Mouse (Mus musculus): ENCODE measurements around the gene Gm20605. TPM values are rescaled to one million over a fixed set of nuclear protein-coding genes. Genes with fewer than 3 reads are reported as not detected.

Gene Gm20605
- polyA plus RNA-seq, 1 experiment: 22.7 TPM

- DNase-seq (ENCODE audit: low spot score): no peak
Measured at GRCm38 (mm10) chr5:137652474-137652873, 23.5 kb downstream of the Gm20605 start.

- DNase-seq (ENCODE audit: low spot score): no peak
Measured at GRCm38 (mm10) chr5:137653366-137653765, 24.4 kb downstream of the Gm20605 start.

- DNase-seq (ENCODE audit: low spot score): no peak
Measured at GRCm38 (mm10) chr5:137654746-137655145, 25.8 kb downstream of the Gm20605 start.

GRCm38 (mm10) chr5:137656977-137657376, 28.0 kb downstream of the Gm20605 start:
- no peak for DNase-seq (ENCODE audit: low spot score)

GRCm38 (mm10) chr5:137660064-137660688, 31.2 kb downstream of the Gm20605 start:
- no peak for DNase-seq (ENCODE audit: low spot score)

- DNase-seq (ENCODE audit: low spot score): no peak
Measured at GRCm38 (mm10) chr5:137663057-137663456, 34.1 kb downstream of the Gm20605 start.

- no peak for DNase-seq (ENCODE audit: low spot score)
Measured at GRCm38 (mm10) chr5:137668971-137669370, 40.0 kb downstream of the Gm20605 start.

- DNase-seq (ENCODE audit: low spot score): no peak
Measured at GRCm38 (mm10) chr5:137670240-137670639, 41.3 kb downstream of the Gm20605 start.

GRCm38 (mm10) chr5:137671443-137672240, 42.7 kb downstream of the Gm20605 start:
- no peak for DNase-seq (ENCODE audit: low spot score)

GRCm38 (mm10) chr5:137672361-137672760, 43.4 kb downstream of the Gm20605 start:
- DNase-seq (ENCODE audit: low spot score): no peak

- no peak for DNase-seq (ENCODE audit: low spot score)
Measured at GRCm38 (mm10) chr5:137673015-137673414, 44.0 kb downstream of the Gm20605 start.

GRCm38 (mm10) chr5:137674786-137675185, 45.8 kb downstream of the Gm20605 start:
- DNase-seq (ENCODE audit: low spot score): no peak

GRCm38 (mm10) chr5:137677859-137678258, 48.9 kb downstream of the Gm20605 start:
- no peak for DNase-seq (ENCODE audit: low spot score)

- DNase-seq (ENCODE audit: low spot score): no peak
Measured at GRCm38 (mm10) chr5:137678736-137679135, 49.8 kb downstream of the Gm20605 start.

- DNase-seq (ENCODE audit: low spot score): no peak
Measured at GRCm38 (mm10) chr5:137679726-137680125, 50.8 kb downstream of the Gm20605 start.

GRCm38 (mm10) chr5:137682526-137682925, 53.6 kb downstream of the Gm20605 start:
- DNase-seq (ENCODE audit: low spot score): no peak

GRCm38 (mm10) chr5:137683388-137684293, 54.7 kb downstream of the Gm20605 start:
- DNase-seq (ENCODE audit: low spot score): no peak

- DNase-seq (ENCODE audit: low spot score): peak; percentile 86
Measured at GRCm38 (mm10) chr5:137684294-137685123, 55.5 kb downstream of the Gm20605 start, which contains the start of gene Agfg2. Gene Agfg2 (minus strand): TSS chr5:137684726.

- no peak for DNase-seq (ENCODE audit: low spot score)
Measured at GRCm38 (mm10) chr5:137685653-137686052, 56.7 kb downstream of the Gm20605 start.

GRCm38 (mm10) chr5:137686127-137686790, 57.3 kb downstream of the Gm20605 start:
- DNase-seq (ENCODE audit: low spot score): no peak

- no peak for DNase-seq (ENCODE audit: low spot score)
Measured at GRCm38 (mm10) chr5:137689974-137690373, 61.0 kb downstream of the Gm20605 start.

All from urinary bladder, adult 2 months (tissue).